Mouse (Mus musculus) thymus, adult 2 months (tissue): ENCODE measurements around the gene Havcr2. TPM values are rescaled to one million over a fixed set of nuclear protein-coding genes. Genes with fewer than 3 reads are reported as not detected.
"Not testable (repeated sequence)": the region's sequence is repeated elsewhere in the genome, so short reads cannot be mapped to it uniquely, and the experiment has no call there.

Experiments used
- DNase-seq: peaks from one replicate; pipeline ENCODE4 v3.0.0; 2021
- H3K27ac ChIP-seq: fragments of 200-500 bp; 2 replicates; pipeline ENCODE4 v1.5.1; 2012; ENCODE audit warnings: low read length, control low read depth; ENCODE audit not compliant: control insufficient read depth, insufficient read depth
- H3K27me3 ChIP-seq: fragments of 200-500 bp; 2 replicates; pipeline ENCODE4 v1.6.1; 2012; ENCODE audit warnings: mild to moderate bottlenecking, low read length, moderate library complexity, mixed read lengths; ENCODE audit not compliant: control insufficient read depth, insufficient read depth
- H3K36me3 ChIP-seq: fragments of 200-500 bp; 2 replicates; pipeline ENCODE4 v1.6.1; 2012; ENCODE audit warnings: mild to moderate bottlenecking, low read length, moderate library complexity; ENCODE audit not compliant: control insufficient read depth, insufficient read depth
- H3K4me1 ChIP-seq: fragments of 200-500 bp; replicated peaks from 2 replicates; pipeline ENCODE4 v1.6.1; 2012; ENCODE audit warnings: low read length; ENCODE audit not compliant: control insufficient read depth, insufficient read depth
- H3K4me3 ChIP-seq: fragments of 200-500 bp; 2 replicates; pipeline ENCODE4 v1.5.1; 2012; ENCODE audit warnings: mild to moderate bottlenecking, low read length, control low read depth, moderate library complexity; ENCODE audit not compliant: control insufficient read depth, insufficient read depth
- CTCF ChIP-seq: fragments of 200-500 bp; IDR thresholded peaks from 2 replicates; pipeline ENCODE4 v1.5.1; 2012; ENCODE audit warnings: mild to moderate bottlenecking, control low read depth, low read length, moderate library complexity, borderline replicate concordance; ENCODE audit not compliant: control insufficient read depth, poor library complexity, insufficient read depth; ENCODE audit errors: extremely low read depth
- POLR2A ChIP-seq: fragments of 200-500 bp; IDR thresholded peaks from 2 replicates; pipeline ENCODE4 v1.6.1; 2012; ENCODE audit warnings: mild to moderate bottlenecking, low read length, control low read depth, moderate library complexity; ENCODE audit not compliant: control insufficient read depth, poor library complexity, insufficient read depth; ENCODE audit errors: extremely low read depth
- WGBS: fragments of 180-500 bp; shearing (Covaris S2); methylation state at CpG from one replicate; pipeline ENCODE4 v1.1.7; 2018; 5-methylcytosine and 5-hydroxymethylcytosine counted together
- polyA plus RNA-seq: library from polyadenylated mRNA; depleted of rRNA; stranded (reverse); fragments of >200 nt; gene quantifications from 2 replicates; pipeline ENCODE4 v1.2.3, GENCODE M21; 2012

Havcr2 gene
- polyA plus RNA-seq, 1 experiment = 1.8 TPM

DNA sequence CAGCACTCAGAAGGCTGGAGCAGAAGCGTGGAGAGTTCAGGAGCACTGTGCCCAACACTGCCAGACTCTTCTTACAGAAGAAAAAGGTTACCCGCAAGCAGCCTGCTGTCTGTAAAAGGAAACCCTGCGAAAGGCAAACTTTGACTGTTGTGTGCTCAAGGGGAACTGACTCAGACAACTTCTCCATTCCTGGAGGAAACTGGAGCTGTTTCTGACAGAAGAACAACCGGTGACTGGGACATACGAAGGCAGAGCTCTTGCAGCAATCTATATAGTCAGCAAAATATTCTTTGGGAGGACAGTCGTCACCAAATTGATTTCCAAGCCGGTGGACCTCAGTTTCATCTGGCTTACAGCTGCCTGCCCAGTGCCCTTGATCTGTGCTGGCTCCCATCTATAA lies 25.8 kb downstream of the Havcr2 start:
- no peak overlapping the region for H3K27ac ChIP-seq
- DNase-seq = no peak
- H3K27me3 ChIP-seq = no peaks in the 10 kb centered on the region
- TF ChIP-seq CTCF (no peak), POLR2A (no peak)
- no peaks in the 10 kb centered on the region; the same call in 1 of the 2 replicates for H3K4me1 ChIP-seq
- no peaks in the 10 kb centered on the region for H3K36me3 ChIP-seq
- H3K4me3 ChIP-seq = no peak overlapping the region
- 13% methylated on average over 7 of the region's 7 CpGs for WGBS

DNA sequence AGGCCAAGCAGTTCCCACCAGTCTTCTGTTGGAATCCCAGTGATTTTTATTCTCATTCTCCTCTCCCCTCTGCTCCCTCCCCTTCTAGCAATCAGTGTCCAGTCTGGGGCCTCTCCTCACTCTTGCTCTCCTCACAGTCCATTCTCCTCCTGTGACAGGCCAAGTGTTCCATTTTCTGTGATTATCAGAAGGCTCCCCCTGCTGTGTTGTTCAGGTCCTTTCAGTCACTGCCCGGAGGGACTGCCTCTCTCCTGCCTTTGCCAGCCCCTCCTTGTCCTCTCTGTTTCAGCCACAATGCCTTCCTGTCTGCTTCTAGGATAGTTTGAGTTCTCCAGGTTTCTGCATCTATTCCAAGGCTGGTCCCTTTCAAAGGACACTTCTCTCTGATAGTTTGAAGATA lies 33.5 kb downstream of the Havcr2 start:
- WGBS = 17% methylated on average over 1 of the region's 1 CpGs
- Histone ChIP-seq H3K27ac (no peak overlapping the region), H3K36me3 (no peaks in the 10 kb centered on the region), H3K27me3 (no peaks in the 10 kb centered on the region), H3K4me1 (no peaks in the 10 kb centered on the region), H3K4me3 (no peak overlapping the region)
- TF ChIP-seq POLR2A (no peak), CTCF (no peak)
- no peak for DNase-seq

DNA sequence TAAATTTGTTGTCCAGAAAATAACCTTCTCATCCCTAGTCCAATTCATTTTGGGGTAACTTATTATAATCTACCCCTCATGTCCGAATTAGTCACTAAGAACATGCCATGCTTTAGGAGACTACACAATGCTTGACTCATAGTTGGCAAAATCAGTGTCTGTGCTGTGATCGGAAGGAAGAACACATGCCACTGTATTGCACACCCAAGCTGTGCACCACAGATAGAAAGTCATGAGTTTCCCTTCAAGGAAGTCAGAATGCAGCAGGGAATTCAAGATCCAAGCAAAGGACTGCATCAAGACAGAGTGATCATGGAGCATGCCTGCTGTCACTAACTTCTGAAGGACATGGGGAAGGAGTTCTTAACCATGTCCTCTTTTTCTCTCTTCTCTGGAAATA lies 33.9 kb downstream of the Havcr2 start:
- H3K4me1 ChIP-seq = no peaks in the 10 kb centered on the region
- no peak overlapping the region for H3K27ac ChIP-seq
- TF ChIP-seq POLR2A (no peak), CTCF (no peak)
- H3K36me3 ChIP-seq = no peaks in the 10 kb centered on the region
- WGBS = 87% methylated on average over 2 of the region's 2 CpGs
- H3K27me3 ChIP-seq = no peaks in the 10 kb centered on the region
- H3K4me3 ChIP-seq = no peak overlapping the region
- DNase-seq = no peak

DNA sequence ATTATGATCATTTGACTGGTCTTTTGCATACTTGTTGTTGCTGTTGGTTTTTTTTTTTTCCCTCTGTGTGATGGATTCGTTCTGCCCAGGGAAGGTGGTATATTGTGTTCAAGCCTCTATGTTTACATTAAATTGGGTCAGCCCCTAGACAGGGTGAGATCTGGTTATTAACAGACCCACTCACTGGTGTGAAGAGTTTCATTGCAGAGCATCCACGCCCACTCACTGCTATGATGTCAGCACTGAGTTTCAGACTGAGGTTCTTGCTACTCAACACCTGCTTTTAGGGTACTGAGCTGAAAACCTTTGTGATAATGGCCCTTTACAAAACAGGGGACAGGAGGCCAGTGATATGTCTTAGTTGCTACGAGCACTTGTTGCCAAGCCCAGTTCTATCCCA lies 52.4 kb downstream of the Havcr2 start:
- Histone ChIP-seq H3K27me3 (no peaks in the 10 kb centered on the region), H3K4me3 (no peak overlapping the region), H3K27ac (no peak overlapping the region), H3K4me1 (no peaks in the 10 kb centered on the region), H3K36me3 (no peaks in the 10 kb centered on the region)
- WGBS = 90% methylated on average over 3 of the region's 3 CpGs
- no peak for DNase-seq
- no peak for TF ChIP-seq POLR2A
- no peak for TF ChIP-seq CTCF

DNA sequence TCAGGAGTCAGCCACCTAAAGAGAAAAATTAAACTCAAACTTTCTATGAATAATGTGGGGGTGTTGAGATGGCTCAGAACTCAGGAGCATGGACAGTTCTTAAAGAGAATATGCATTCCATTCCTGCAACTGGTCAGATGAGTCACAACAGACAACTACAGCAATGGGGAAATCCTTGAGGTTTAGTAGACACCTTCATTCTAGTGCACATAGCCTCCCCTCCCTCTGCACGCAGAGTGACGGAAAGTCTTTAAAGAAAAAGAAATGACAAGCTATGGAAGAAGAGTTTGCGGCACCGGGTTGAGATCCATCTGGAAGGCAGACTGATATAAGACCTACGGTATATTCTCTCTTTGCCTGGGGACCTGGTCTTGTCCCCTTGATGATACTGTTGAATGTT lies 55.2 kb downstream of the Havcr2 start:
- TF ChIP-seq POLR2A = no peak
- no peaks in the 10 kb centered on the region for H3K4me1 ChIP-seq
- no peaks in the 10 kb centered on the region for H3K36me3 ChIP-seq
- no peak overlapping the region for H3K4me3 ChIP-seq
- 97% methylated on average over 5 of the region's 5 CpGs for WGBS
- no peaks in the 10 kb centered on the region for H3K27me3 ChIP-seq
- H3K27ac ChIP-seq = no peak overlapping the region
- no peak for DNase-seq

DNA sequence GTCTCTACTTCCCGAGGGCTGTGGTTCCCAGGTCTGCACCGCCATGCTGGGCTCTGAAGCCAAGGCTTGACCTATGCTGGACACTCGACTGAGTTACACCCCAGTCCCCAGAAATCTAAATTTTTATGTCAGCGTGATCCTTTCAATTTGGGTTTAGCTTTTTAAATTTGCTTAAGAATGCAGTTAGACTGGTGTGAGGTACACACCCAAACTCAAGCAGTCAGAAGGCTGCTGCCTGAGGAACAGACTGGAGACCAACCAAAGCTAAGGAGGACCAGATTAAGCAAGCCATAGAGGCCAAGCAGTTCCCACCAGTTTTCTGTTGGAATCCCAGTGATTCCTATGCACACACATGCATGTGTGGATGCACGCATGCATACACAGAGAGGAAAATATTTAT lies 66.6 kb downstream of the Havcr2 start:
- not testable (repeated sequence) for H3K4me3 ChIP-seq, H3K27me3 ChIP-seq, H3K36me3 ChIP-seq, DNase-seq, H3K27ac ChIP-seq, H3K4me1 ChIP-seq
- WGBS = 97% methylated on average over 5 of the region's 5 CpGs

DNA sequence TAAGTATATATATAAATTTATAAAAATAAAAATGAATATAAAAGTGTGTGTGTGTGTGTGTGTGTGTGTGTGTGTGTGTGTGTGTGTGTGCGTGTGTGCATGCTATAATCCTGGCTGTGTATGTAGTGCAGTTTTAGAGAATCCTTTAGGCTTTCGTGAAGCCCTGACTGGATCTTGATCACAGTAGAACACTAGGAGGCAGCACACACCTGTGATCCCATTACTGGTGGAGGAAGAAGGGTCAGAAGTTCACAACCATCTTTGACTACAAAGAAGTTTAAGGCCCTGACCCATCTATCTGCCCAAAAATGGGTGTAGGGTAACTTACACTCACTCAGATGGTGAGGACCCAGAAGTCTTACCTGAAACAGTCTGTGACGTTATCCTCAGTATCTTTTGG lies 68.0 kb downstream of the Havcr2 start:
- 82% methylated on average over 3 of the region's 3 CpGs for WGBS
- no peak overlapping the region for H3K4me3 ChIP-seq
- no peak for TF ChIP-seq POLR2A
- TF ChIP-seq CTCF = no peak
- H3K4me1 ChIP-seq = no peaks in the 10 kb centered on the region
- no peaks in the 10 kb centered on the region for H3K36me3 ChIP-seq
- no peaks in the 10 kb centered on the region for H3K27me3 ChIP-seq
- peak; percentile 6 for DNase-seq
- H3K27ac ChIP-seq = no peak overlapping the region
